Mouse (Mus musculus): ENCODE data around the gene Itga6.

GRCm38 (mm10) chr2:71837791-71838190 lies 92.4 kb downstream of the Itga6 start:
- TF ChIP-seq CTCF (IDR thresholded peaks at IDR 0.05; ENCODE audit: low read depth, low read length), result peak; percentile 58; the same call in 1 of the 2 replicates
- no peak for TF ChIP-seq POLR2A (IDR thresholded peaks at IDR 0.05; ENCODE audit: extremely low read depth, insufficient read depth, low read length)
